Mouse (Mus musculus) c-Kit-positive CD71-positive TER-119-negative erythroid progenitor cells, embryonic 14.5 days (primary cell): ENCODE measurements around the gene Pigh.

Experiments
- DNase-seq: peaks from one replicate; pipeline ENCODE4 v3.0.0-alpha.2; 2013; ENCODE audit warnings: low read depth

The Pigh gene

DNA sequence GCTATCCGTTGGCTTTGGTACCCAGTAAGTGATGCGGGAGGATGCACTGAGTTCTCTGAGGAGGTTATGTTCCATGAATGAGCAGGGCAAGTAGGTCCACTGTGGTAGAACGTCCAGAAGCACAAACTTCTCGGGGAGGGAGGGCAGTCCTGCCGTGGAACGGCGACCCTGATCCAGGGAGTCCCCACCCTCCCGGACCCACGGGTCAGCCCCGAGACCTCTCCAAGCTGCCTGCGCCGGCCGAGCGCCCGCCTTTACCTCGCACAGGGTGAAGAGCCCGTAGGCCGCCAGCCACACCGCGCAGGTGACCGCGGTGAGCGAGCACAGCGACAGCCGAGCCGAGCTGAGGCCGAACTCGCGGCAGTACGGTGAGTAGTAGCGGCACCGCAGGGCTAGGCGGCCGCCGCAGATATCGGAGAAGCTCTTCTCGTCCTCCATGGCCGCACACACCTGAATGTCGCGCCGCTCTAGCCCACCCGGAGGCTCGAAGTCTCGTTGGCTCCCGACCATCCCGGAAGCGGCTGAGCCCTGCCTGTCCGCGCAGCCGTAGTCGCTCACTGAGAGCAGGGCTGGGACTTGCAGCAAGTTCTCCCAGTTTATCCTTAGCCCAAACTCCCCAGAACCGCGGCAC lies at the start of gene Pigh:
Gene Pigh, minus strand, starts transcription at position 470 of the 631 bp plus-strand sequence.
- peak; percentile 81 for DNase-seq

DNA sequence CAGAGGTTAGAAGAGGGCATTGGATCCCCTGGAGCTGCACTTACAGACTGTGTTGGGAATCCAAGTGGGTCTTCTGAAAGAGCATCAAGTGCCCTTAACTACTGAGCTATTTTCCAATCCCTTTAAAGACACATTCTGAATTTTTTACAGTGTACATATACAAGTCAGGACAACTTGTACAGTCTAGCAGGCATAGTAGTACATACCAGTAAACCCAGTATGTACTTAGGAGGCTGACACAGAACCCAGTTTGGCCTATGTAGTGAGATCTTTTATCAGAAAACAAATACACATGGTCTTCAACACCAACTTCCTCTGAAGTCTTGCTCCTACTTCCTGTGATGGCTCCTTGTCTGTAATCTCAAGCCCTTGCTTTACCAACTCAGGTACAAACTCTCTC lies 49.5 kb upstream of the Pigh start:
- no peak for DNase-seq

DNA sequence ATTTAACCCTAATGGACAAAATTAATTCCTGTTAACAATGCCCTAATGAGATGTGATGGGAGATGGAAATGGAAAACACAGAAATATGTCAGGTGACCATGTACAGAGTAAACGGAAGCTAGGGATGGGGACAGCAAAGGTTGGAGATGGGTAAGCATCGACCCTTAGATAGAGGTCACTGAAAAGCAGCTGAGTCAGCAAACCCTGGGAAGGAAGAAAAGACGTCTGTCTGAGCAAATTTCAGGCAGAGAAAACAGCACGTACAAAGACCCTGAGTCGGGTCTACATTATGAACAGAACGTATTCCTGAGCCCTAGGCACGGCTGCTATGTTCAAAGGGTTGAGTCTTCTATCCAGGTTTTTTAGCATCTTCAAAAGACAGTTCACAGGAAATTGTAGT lies 47.5 kb upstream of the Pigh start:
- no peak for DNase-seq

DNA sequence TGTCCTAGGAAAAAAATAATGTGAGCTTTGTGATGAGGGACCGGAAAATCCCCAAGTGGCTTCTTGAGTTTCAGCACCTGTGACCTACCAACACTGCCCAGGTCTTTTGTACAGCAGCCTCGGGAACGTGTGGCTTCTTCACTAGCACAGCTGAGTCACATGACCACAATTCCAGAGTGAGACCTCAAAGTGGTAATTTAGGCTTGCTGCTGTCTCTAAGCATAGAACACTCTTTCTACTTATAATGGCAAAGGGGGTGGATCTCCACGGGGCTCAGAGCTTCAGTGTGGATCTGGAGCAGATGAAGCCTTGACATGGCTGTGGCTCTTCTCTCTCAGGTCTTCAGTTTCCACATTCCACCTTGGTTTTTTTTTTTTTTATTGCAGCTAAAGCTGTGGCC lies 45.7 kb upstream of the Pigh start:
- no peak for DNase-seq

DNA sequence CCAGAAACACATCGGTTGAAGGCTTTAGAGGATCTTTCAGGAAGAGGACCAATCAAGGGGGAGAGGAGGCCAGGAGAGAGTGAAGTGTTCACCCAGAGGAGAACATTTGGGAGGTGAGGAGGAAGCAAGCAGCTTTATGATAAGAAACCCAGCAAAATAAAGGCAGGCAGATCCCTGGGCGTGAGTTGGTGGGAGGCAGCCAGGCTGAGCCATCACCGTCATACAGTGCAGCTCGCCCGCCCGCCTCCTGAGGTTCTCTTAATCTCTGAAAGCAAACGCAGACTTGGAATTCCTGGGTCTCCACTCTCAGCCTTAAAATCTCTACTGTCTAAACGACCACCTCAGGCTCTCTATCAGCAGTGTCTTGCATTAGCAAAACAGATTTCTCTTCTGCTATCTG lies 45.2 kb upstream of the Pigh start:
- no peak for DNase-seq

DNA sequence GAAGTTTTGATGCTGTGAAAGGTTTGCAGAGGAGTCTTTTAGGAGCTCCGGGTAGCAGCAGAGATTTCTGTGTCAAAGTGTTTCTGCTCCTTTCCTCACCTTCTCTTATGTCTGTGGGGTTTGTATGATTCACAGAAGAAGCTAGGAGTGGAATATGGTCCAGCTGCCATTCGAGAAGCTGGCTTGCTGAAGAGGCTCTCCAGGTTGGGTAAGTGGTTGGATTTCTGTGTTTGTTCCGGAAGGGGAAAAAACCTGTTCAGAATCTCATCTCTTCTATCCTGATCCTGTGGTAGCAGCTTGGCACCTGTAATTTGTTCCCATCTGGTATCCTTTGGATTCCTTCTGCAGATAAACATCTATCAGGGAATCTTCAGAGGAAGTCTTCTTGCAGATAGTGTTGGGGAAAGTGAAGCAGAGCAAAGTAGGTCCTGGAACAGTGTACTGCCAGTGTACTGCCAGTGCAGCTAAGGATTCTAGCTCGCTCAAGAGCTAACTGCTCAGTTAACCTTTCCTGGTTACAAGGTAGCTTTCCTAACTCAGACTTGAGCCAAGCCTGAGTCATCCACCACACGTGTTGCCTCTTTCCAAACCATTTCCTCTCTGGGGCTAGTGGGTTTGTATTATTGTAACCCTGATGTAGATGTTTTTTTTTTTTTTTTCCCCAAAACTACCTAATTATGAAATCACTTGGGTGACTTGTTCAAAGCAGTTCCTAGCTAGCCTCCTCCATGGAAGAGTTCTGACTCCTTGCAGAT lies 42.4 kb upstream of the Pigh start:
- DNase-seq = no peak

DNA sequence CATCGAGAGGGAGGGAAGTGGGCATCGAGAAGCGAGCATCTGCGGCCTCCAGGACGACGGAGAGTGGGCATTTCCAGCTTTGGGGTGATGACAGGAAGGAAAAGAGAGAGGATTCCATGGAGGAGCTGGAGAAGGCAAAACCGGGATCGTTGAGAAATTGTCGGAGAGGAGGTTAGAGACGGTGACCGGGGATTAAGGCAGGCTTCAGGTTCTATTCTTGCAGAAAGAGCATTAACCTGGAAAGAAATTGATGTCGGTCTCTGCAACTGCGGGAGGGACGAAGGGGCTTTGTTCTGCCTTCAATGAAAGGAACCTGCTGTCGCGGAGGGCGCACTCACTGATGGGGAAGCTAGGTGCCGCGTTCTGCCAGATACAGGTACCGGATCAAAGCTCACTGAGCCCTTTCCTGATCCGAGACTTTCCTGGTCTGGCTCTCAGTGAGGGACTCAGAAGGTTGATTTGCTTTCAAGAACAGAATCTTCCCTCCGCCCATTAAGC lies 41.8 kb upstream of the Pigh start:
- DNase-seq = no peak

DNA sequence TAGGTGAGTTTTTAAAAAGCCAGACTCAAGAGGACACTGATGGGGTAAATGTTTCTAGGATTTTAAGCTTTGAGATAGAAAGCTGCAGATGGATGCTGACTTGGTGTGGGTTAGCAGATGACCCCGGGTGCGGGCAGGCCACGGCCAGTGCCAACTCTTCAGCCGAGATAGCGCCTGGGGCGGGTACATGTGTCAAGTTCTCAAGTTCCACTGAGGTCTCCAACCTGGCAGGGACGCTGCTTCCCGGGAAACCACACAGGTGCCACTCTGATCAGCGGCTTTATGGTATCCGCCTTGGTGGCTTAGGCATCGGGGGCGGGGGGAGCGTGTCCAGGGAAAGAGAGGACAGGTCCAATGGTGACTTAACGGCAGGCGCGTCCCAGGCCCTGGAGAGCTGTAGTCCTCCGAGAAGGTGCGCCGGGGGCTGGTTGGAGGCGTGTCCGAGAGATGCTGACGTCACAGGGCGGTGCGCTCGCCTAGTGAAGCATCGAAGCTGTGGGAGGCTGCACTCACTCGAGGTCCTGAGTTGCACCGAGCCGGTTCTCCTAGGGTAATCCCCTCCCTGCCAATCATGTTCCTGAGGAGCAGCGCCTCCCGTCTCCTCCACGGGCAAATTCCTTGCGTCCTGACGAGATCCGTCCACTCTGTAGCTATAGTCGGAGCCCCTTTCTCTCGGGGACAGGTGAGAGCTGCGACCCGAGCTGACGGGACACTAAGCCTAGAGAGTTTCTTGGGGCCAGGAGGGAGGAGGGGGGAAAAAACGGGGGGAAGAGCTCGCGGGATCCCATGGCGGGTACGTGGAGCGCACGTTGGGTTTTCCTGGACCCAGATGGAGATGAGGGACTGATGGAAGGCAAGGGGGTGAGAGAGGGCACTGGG lies 41.1 kb upstream of the Pigh start, which contains the start of gene Arg2:
Gene Arg2, plus strand, starts transcription at position 479 of the 879 bp plus-strand sequence.
- peak; percentile 56 for DNase-seq

DNA sequence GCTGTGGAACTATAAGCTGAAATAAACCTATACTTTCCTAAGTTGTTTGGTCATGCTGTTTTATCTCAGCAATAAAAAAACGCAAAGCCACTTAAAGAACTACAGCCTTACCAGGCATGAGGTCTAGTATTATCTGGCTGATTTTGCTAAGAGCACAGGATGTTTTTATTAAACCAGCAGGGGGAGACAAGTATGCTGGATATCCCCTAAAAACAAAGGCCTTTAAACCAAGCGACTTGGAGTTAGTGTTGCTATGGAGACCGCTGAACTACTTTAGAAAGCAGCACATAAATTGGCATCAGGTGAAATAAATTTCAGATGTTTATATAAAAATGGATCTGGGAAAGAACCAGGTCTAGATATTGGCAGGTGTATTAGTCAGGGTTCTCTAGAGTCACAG lies 33.4 kb upstream of the Pigh start:
- DNase-seq = peak; percentile 21

DNA sequence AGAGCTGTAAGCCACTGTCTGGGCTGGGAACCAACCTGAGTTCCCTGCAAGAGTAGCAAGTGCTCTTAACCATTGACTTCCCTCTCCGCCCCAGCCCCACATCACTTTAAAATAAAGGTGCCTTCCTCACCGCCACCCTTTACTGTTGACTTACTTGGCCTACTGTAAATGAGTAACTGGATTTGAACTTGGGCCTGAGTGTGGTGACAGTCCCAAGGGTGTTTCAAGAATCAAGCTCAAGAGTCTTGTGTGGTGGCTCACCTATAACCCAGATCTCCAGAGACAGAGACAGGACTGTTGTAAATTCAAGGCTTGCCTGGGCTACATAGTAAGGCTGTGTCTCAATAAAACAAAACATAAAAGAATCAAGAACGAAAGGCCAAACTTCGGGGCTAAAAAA lies 29.5 kb upstream of the Pigh start:
- DNase-seq = no peak

DNA sequence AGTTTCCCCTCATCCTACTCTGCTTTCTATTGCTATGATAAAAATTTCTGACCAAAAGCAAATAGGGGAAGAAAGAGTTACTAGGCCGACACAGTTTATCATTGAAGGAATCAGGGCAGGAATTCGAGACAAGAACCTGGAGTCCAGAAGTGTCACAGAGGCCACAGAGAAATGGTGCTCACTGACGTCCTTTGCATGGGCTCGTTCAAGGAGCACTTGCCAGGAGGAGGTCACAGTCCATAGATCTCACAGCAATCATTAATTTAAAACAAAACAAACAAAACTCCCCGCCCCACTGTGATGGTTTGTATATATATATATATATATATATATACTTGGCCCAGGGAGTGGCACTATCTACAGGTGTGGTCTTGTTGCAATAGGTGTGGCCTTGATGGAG lies 15.9 kb upstream of the Pigh start:
- DNase-seq = no peak

DNA sequence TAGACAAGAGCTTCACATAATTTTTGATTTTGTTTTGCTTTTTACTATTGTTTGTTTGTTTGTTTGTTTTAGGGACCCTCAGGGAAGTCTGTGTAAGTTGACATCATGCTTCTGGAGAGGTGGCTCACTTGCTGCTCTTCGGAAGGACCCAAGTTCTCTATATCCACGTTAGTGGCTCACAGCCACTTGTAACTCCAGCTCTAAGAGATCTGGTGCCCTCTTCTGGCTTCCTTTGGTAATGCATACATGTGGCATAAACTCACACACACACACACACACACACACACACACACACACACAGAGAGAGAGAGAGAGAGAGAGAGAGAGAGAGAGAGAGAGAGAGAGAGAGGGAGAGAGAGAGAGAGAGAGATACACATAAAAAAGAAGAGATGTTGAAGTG lies 15.1 kb upstream of the Pigh start:
- DNase-seq = no peak

DNA sequence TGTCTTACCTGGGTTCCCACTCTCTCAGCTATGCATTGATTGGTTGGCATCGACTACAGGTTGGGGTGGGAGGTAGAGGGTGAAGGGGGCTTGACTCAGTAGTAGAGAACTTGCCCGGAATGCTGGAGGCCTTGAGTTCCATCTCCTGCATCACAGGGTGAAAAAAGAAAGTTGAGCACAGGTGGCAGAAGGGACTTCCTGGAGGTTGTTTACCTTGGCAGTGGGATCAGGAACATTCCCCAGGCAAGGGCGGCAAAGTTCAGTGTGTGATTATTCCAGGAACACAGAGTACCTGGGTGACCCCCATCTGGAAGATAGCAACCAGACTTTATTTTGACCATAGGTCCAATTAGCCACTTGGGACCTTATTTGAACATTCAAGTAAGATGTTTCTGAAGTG lies 14.3 kb upstream of the Pigh start:
- DNase-seq = no peak

DNA sequence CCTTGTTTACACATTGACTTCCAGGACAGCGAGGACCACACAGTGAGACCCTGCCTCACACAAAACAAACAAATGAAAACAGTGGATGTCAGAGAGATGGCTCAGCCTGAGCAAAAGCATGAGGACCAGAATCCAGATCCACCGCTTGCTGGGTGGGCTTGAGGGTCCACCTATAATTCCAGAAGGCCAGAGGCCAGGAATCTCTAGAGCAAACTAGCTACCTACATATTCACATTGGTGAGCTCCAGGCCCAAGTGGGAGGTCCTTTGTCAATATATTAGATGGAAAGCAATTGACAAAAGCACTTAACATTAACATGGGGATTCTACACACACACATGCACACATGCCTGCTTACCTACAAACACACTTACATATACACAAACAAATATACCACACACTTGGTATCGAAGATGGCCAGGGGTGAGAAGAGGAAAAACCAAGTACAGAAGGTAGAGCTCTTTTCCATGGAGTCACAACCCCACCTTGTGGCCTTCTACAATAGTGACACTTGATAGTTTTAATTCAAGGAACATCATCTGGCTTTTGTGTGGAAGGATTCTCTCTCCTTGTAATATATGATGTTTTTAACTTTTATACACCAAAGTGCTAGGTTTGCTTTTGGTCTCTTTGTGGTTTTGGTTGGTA lies 7.8 kb upstream of the Pigh start:
- DNase-seq = peak; percentile 30

DNA sequence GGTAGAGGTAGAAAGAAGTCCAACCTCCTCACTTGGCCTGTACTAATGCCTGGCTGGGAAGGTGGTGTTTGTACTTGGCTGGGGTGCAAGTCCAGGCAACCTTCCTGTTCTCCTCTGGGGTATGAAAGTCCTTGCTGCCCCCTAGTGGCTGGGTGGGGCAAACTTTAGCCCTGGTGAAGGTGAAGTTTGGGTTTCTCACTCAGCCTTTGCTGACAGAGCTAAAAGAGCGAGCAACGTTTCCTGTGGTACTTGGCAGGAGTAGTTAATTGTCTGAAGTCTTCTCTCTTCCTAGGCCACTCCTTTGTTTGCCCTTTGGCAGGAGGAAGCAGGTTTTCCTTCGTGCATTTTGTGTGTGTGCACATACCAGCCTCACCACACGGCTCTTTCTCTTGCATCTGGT lies 3.1 kb upstream of the Pigh start:
- DNase-seq = peak; percentile 36

DNA sequence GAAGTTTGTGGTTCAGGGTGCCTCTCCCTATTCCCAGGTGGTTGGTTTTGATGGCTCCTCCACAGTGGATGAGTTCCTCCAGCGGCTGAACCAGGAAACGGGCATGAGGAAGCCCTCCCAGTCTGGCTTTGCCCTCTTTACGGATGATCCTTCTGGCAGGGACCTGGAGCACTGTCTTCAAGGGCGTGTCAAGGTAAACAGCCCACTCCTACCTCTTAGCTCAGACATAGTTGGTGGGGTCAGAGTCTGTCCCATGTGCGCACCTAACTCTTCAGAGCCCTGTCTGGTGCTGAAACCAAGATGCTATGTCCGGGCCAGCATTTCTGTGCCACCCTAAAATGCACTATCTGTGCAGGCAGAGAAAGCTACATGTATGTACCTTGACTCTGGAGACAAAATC lies 16.1 kb downstream of the Pigh start:
- no peak for DNase-seq

DNA sequence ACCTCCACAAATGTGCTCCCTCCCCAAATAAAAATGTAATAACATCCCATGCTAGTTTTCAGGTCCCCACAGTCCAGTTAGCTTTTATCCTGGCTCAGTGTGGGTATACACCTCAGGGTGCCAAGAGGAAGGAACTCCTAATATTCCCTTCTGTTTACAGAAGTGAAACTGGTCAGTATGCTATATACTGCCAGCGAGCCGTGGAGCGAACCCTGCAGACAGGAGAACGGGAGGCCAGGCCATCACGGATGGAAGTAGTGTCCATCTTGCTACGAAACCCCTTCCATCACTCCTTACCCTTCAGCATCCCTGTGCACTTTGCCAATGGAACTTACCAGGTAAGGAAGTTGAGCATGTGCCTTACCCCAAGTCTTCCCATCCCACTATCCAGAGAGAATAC lies 16.9 kb downstream of the Pigh start:
- DNase-seq = no peak

DNA sequence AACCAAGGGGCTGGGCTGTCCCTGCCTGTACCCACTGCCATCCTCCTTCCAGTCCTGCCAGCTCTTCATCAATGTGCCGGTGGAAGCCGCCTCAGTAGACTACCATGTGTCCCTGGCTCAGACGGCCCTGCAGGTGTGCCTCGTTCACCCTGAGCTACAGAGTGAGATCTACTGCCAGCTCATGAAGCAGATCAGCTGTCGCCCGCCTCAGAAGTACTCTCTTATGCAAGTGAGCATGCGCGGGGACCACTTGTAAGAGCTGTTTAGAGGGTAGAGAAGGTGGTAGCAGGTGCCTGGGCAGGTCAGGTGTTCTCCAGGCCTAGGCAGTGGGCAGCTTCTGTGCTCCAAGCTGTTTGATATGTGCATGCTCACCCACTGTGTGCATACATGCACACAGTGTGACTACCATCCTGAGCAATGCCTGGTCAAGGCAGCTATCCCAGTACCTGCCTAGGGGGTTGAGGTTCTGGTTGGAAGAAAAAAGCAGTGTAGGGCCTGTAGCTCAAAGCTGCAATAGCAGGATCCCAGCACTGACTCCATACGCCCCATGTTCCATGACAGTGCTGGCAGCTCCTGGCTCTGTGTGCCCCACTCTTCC lies 18.6 kb downstream of the Pigh start:
- no peak for DNase-seq

DNA sequence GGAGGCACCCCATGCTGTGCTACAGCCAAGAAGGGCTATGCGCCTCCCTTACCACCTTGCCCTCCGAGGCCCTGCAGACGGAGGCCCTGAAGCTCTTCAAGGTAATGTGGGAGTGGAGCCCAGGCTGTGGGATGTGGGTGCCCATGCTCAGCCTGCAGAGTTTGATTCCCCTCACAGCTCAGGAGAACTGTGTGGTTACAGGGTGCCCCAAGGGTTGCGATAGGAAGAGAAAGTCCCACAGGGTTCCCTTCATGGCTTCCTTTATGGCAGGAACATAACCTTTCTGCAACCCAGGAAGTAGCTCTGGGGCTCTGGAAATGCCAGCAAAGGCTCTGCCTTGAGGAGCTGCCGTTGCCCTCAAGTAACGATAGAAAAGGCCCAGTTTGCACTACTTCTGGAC lies 19.5 kb downstream of the Pigh start:
- DNase-seq = no peak

DNA sequence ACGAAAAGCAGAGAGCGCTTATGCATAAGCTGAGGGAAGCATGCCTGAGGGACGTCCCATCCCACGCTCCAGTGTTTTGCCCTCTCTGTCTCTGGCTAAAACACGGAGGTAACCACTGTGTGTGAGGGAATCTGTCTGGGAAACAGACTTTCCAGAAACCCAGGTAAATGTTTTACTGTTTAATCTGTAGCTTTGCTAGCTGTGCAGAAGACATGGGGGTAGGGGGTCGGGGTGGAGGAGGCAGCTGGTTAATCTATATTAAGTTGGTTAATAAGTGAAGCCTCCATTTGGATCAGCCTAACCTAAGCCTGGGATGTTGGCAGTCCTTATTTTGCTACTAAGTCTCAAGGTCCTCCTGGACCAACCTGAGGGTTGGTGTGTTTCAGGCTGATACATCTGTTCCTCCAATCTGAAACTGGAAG lies 20.3 kb downstream of the Pigh start:
- DNase-seq = no peak

DNA sequence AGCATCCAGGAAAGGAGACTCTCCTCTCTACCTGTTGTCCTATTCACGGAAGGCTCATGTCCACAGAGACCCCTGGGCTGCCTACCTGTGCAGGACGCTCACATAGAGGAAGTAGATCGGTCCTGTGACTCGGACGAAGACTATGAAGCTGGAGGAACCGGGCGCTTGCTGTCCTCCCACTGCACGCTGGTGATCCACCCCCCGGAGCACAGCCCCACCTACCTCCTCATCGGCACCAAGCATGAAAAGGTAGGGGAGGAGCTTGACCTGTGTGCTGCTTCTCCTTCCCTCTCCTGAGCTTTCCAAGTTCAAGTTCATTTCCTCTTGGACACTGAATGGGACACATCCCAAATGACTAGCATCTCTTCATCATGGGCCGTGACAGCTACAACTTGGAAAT lies 21.1 kb downstream of the Pigh start:
- no peak for DNase-seq

DNA sequence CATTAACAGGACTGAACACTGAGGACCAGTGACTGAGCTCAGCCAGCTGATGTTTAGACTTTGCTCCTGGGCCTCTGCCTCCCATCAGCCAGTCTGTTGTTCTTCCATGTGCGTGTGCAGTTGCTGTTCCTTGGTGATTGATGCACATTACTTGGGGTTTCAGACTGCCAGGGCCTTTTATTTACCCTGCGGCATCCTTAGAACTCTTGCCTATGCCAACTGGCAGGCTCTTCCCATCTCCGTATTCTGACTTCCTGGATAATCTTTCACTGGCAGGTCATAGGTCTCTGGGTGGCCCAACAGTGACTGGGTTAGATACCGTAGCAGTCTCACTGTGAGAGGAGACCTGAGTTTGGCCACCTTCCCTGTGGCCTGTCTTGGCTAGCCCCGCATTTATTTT lies 21.9 kb downstream of the Pigh start:
- no peak for DNase-seq
